Mouse (Mus musculus): ENCODE measurements around the gene Trim8. TPM values are rescaled to one million over a fixed set of nuclear protein-coding genes. Genes with fewer than 3 reads are reported as not detected.

The Trim8 gene
- total RNA-seq, 2 experiments from 2014 or later, result 4.2 to 7.7 TPM

DNA sequence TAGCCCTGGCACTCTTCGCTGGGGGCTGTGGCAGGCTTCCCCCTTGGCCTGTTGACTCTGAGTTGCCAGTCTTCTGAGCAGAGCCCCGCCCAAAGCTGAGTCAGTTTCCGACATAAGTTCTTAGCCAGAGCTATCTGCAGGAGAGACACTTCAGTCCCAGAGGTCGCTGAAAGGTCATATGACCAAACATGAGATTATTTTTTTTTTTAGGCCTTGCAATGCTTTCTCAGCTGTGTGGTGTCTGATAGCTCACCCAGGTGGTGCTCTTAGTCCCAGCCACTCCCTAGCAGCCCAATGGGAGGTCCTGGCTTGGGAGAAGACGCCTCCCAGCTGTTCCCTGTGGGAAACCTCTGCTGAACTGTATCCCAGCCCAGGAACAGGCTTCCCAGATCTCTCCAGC is 22.7 kb upstream of the Trim8 start:
- ATAC-seq (replicated peaks; ENCODE audit: low FRiP score, poor library complexity, severe bottlenecking), result no peak

DNA sequence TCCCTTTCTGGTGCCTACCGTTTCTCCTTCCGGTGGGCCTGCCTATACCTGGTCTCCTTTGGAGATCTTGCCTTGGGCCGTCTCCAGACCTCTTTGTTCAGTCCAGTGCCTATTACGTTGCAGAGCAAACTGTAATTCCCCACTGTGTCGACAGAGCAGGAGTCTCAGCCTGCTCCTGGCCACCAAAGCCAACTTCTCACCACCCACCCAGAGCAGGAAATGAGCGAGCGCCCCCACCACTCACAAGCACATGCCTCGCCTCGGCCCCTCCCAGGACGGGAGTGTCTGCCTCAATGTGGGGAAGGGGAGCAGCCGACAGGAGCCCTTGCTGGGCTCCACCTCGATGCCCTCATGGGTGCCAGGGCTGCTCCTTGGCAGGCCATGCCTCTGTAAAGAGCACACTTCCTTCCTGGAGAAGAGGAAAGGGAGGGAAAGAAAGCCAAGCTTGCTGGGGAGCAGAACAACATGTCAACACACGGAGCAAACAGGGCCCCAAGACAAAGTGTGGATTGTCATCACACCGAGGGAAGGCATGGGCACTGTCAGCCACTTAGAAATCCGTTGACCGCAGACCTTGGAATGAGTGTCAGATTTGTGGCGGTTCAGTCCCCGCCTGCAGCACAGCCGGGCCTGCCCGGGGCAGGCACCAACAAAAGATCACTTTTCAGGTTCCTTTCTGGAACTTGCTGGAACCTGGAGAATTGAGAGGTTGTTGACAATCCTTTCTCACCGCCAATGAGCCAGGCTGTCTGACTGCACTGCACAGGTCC is 22.0 kb upstream of the Trim8 start:
- ATAC-seq (replicated peaks; ENCODE audit: low FRiP score, poor library complexity, severe bottlenecking), result no peak

DNA sequence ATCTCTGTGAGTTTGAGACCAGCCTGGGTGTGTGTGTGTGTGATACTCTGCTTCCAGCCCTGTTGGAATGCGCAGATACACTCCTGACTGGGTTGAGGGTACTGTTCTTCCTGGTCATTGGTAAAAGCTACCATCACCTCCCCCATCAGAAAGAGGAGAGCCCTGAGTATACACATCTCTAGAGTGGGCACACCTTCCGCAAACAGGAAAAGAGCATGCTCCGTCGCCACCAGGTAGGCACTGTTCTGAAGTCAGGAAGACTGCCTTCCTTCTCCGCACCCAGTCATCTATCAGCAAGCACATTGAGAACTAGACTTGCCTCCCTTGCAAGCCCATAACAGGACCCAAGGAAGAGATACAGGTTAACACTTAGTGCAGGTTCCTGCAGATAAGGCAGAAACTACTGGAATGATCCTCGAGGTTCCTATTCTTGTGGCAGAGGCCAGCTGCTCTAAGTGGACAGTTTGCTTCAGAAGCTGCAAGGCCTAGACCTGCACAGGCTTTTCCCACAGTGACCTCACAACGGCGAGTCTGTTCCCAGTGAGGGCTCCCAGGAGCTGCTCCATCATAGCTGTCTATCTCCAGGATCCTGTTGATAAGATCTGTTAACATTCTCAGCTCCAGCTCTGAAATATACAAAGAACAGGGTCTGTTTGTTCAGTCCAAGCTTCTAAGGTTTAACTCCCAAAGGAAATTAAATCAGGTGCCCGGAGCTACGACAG is 20.7 kb upstream of the Trim8 start:
- ATAC-seq (replicated peaks; ENCODE audit: low FRiP score, poor library complexity, severe bottlenecking), result no peak

DNA sequence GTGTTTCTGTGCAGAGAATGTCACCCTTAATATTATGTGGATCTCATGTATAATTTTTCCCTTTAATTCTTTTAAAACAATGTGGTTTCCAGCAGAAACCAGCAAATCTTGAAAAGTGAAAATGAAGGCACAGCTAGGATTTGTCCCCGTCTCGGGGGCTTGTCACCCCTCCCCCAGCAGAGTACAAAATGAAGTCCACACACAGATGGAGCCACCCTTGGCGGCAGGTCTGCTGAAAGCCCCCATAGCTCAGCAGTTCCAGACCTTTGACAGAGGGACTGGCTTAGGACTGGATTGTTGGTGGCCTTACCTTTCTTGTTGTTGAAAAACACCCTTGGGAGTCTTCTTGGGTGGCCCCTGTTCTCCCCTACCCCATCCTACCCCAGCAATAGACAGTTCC is 20.1 kb upstream of the Trim8 start:
- no peak for ATAC-seq (replicated peaks; ENCODE audit: low FRiP score, poor library complexity, severe bottlenecking)

DNA sequence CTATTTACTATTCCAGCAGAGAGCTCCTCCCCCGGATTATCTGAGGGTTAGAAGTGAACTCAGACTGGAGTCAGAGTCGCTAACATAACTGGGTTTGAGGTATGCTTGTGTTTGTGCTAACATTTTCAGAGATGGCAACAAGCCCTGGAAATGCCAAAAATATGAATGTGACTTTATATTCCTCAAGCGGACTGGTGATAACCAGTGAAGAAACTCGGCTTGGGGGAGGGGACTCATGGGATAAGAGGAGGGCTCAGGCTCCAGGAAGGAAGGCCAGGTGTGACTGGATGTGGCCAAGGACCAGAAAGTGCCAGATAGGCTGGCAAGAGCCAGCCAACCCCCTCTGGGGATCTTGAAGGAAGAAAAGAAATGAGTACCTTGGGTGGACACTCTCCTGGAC is 19.7 kb upstream of the Trim8 start:
- no peak for ATAC-seq (replicated peaks; ENCODE audit: low FRiP score, poor library complexity, severe bottlenecking)

DNA sequence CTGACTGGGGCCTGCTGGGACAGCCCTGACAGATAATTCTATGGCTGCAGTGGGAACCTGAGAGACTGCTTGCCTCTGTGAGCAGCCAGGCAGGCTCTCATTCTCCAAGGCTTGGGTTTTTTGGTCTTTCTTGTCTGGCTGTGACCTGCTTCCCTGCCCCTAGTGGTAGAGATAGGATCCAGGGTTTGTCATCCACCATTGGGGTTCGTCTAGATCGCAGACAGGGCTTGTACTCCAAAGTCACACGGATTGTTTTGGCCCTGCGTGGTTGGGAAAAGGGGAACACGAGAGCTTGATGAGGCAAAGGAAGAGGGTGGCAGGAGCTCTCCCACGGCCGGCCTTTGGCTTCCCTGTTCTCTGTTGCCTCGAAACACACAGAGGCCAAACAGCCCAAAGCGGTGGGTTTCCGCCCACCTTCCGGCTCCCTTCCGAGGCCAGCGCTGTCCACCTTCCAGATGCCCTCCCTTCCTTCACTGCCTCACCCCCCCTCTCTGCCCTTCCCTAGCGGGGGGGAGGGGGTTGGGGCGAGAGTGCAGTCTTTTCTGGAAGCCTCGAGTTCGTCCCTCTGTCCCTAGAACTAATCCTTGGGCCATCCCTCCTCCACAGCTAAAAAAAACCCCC is 18.5 kb upstream of the Trim8 start:
- ATAC-seq (replicated peaks; ENCODE audit: low FRiP score, poor library complexity, severe bottlenecking), result no peak

DNA sequence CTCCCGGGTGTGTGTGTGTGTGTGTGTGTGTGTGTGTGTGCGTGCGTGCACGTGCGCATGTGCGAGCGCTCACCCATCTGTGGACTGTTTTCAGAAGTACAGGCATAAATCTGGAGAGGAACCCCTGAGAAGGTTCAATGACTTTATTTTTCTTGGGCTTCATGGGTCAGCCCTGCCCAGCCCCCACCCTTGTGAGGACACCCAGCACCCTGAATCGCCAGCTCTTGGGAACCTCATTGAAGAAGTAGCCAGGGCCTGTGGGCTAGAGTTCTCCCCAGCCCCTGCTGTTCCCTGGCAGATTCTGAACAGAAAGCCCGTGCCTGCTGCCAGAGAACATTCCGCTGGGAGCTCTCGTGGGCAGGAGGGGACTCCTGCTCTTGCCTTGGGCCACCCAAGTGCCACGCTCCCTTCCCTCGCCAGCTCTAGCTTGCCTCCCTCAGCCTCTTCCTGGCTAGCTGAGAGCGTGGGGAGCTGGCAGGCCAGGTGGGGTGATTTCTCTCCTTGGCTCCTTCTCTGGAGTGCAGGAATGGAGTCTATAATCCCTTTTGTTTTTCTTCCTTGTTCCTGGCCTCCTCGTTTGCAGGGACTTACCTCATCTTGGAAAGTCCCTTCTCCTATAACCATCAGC is 17.7 kb upstream of the Trim8 start:
- no peak for ATAC-seq (replicated peaks; ENCODE audit: low FRiP score, poor library complexity, severe bottlenecking)

DNA sequence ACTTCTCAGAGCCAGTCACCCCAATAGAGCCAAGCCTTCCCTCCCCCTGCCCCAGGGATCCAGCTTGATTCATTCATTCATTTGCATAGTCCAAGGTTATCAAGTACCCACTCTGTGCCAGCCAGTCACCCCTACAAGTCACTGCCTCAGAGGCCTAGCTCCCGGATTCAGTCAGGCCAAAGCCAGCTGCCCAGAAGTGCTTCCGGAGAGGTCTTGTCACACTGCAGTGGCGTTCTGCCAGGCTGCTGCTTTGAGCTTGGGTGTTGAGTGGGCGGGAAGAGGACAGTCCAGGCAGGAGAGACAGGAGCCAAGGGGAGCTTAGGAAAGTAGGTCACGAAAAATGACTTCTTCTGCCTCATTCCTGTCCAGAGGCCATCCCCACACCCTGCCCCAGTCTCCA is 17.0 kb upstream of the Trim8 start:
- ATAC-seq (replicated peaks; ENCODE audit: low FRiP score, poor library complexity, severe bottlenecking), result no peak

DNA sequence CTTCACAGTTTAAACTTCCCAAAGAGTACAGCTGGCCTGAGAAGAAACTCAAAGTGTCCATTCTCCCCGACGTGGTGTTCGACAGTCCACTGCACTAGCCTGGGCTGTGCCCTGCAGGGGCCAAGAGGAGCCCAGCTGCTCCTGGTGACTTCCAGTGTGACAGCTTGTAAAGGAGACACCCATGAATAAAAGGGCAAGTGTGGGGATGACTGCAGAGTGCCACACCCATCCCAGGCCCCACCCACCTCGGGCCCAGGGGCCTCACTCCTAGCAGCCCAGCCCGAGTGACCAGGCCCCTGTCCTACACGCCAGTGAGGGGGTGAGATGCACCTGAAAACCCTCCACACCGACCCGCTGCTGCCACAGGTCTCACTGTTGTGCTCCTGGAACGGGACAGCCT is 15.7 kb upstream of the Trim8 start:
- ATAC-seq (replicated peaks; ENCODE audit: low FRiP score, poor library complexity, severe bottlenecking), result no peak

DNA sequence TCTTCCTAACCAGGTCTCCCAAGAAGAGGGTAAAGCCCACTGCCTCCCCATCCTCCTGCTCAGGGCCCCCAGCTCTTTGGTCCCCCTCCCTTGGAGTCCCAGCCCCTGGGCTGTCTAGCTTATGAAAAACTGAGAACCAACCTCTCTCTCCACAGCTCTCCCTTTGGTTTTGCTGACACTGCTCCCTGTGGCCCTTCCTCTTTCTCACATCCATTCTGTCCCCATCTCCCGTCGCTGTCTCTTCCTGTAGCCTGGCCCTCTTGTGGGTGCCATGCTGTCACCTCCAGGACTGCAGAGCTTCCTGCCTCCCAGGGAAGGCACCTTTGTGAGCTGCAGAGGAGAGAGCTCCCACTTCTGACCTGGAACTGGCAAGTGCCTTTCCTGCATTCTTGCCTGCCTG is 14.8 kb upstream of the Trim8 start:
- no peak for ATAC-seq (replicated peaks; ENCODE audit: low FRiP score, poor library complexity, severe bottlenecking)

DNA sequence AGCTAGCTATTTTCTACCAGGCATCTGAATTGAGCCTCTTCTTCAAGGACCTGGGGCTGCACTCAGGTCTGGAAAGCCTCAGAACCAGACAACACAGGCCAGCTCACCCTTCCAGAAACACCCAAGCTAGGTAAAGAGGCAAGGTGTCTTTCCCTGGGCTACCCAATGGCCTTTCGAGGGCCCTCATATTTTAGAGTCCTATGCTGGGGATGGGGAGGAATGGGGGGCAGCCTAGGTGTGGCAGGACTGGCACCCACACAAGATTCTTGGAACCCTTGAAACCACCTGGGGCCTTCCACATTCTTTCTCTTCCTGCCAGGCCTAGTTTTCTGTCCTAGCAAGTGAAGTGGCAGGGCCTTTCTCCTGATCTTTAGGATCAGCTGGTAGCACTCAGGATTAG is 12.1 kb upstream of the Trim8 start:
- ATAC-seq (replicated peaks; ENCODE audit: low FRiP score, poor library complexity, severe bottlenecking), result no peak

DNA sequence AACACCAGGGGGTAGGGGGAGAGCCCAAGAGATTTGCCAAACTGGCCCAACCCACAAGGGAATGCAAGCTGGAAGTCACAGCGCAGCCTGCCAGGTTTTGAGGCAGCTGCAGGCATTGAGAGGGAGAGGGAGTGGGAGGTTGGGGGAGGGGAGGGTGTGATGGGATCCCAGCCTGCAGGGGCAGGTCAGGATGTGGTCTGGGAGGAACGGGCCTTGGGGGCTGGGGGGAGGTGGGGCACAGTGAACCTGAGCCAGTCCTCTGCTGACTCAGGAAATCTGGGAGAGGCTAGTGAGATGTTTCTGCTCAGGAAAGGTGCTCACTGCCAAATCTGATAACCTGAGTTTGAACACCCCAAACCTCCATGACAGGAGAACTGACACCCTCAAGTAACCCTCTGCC is 10.9 kb upstream of the Trim8 start:
- no peak for ATAC-seq (replicated peaks; ENCODE audit: low FRiP score, poor library complexity, severe bottlenecking)

DNA sequence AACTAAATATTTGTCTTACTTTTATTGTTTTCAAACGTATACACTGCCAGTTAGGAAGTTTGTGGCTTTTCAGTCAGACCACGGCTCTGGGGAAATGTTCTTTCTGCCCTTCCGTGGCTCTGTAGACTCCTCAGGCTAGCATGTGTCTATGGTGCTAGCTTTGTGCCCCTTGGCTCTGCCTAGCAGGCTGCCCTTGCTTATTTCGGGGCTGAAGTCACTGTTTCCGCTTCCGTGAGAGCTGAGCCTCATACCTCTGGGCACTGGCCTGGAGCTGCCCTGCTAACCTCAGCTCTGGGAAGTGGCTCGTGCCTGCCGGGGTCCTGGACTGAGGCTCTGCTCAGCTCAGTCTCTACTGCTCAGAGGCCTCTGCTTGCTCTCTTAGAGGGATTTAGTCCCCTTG is 6.4 kb upstream of the Trim8 start:
- no peak for ATAC-seq (replicated peaks; ENCODE audit: low FRiP score, poor library complexity, severe bottlenecking)

DNA sequence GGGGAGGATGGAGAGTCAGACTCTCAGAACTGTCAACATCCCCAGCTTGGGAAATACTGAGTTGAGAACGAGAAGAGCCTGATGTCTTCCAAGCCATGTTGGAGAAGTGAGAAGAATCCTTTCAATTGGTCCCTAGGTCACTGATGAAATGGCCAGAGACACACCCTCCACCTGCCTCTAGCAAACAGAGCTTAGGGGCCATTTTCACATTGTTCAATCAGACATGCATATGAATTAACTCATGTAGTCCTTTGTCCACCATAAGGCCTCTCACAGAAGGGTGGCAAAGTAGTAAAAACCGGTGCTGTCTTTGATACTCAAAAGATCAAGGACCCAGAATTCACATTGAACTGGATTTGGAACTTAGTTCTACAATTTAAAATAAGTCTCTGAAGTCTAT is 4.3 kb upstream of the Trim8 start:
- no peak for ATAC-seq (replicated peaks; ENCODE audit: low FRiP score, poor library complexity, severe bottlenecking)

DNA sequence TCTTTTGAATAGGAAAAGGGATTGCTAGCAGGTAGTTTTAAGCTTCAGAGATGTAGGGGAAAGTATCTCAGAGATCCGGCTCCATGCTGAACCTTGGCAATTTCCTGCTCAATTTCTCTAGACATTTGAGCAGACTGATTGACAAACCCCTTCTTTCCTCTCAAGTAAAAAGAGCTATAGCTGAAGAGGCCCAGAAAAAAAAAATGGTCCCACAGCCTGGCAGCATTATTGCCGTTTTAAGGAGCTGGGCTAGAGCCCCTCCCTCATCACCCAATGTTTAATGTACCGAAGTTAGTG is 2.0 kb upstream of the Trim8 start:
- ATAC-seq (replicated peaks; ENCODE audit: low FRiP score, poor library complexity, severe bottlenecking), result no peak

DNA sequence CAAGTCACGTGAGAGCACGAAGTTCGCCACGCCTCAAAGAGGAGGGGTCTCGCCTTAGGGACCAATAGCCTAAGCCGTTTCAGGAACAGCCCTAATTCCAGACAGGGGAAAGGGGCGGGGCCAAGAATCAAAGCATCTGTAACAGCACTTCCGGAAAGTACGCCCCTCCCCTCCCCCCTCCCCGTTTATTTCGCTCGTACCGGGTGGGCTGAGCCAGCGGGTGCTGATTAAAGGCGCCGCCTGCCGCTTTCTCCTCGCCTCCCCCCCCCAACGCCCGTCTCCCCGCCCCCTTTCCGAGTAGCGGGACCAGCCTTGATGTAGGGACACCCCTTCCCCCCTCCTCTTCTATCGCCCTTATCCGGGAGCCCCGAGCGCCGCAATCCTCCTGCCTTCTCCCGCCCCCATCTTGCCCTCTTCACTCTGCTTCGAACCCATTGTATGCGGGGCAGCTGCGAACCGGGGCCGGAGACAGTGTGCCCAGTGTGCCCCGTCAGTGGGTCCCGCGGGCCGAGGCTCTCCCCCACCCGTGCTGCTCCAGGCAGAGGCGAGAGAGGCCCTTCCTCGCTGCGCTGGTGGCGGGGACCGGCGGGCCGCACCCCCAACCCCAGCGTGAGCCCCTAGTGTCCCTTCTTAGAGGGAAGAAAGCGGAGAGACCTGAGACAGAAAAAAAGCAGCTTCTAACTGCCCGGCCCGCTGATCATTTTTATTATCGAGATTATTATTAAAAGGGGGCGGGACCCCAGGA is 1.5 kb upstream of the Trim8 start:
- peak; percentile 41 for ATAC-seq (replicated peaks; ENCODE audit: low FRiP score, poor library complexity, severe bottlenecking)

DNA sequence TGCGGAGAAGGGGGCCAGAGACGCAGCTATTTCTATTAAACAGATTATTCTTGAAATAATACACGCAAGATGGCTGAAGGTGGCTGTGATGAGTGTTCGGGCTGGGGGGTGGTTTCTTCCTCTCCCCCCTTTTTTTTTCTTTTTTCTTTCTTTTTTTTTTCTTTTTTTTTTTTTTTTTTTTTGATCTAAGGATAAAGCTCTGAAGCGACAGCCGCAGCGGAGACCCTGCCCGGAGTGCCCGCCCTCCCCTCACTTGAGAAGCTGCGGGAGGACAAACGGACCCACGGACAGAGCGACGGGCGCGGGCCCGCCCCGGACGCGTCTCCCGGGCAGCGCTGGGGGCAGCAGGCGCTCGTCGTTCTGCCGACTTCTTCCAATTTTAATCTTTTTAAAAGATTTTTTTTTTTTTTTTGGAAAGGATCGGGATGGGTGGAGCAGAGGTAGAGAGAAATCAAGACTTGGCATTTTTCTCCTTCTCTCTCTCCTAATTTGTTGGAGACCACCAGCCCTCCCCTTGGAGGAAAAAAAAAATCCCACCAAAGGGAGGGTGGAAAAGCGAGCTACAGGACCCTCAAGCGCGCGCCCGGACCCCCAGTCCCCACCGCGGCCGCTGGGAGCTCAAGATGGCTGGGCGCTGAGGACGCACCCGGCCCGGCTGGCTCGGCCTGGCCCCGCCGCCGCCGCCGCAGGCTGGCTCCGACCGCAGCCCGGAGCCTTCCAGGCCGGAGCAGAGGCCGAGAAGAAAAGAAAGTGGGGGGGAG is 741 bp upstream of the Trim8 start:
- no peak for ATAC-seq (replicated peaks; ENCODE audit: low FRiP score, poor library complexity, severe bottlenecking)

DNA sequence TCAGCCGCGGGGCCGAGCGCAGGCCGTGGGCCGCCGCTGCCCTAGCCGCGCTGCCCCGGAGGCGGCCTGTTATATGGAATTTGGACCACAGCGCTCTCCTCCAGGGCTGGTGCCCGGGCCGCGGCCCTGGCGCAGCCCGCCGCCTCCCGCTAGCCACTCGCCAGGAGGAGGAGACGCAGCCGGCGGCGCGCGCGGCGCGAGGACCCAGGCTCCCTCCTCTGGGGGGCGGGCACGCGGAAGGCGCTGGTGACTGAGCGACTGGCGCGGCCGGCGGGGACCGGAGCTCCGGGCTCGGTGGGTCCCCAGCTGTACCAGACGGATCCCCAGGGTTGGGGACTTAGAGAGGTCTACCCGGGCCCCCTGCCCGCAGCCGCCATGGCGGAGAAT is 560 bp downstream of the Trim8 start:
- no peak for ATAC-seq (replicated peaks; ENCODE audit: low FRiP score, poor library complexity, severe bottlenecking)

DNA sequence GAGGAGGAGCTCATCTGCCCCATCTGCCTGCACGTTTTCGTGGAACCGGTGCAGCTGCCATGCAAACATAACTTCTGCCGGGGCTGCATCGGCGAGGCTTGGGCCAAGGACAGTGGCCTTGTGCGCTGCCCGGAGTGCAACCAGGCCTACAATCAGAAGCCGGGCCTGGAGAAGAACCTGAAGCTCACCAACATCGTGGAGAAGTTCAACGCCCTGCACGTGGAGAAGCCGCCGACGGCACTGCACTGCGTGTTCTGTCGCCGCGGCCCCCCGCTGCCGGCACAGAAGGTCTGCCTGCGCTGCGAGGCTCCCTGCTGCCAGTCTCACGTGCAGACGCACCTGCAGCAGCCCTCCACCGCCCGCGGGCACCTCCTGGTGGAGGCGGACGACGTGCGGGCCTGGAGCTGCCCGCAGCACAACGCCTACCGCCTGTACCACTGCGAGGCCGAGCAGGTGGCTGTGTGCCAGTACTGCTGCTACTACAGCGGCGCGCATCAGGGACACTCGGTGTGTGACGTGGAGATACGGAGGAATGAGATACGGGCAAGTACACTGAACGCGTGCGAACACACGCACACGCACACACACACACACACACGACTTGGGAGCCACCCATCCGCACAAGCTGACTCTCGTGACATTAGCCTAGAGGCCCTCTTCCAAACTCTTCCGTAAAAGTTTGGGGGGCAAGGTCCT is 1.1 kb downstream of the Trim8 start:
- peak; percentile 73 for ATAC-seq (replicated peaks; ENCODE audit: low FRiP score, poor library complexity, severe bottlenecking)

Measured in erythroid progenitor cell, adult 5-6 weeks (primary cell).